Mouse (Mus musculus): Measurements from ENCODE around the gene Adck2.

The Adck2 gene

GRCm38 (mm10) chr6:39557723-39558261, 15.9 kb upstream of the Adck2 start, which contains the start of gene Dennd2a:
Gene Dennd2a, minus strand, starts transcription at chr6:39557867.
- peak; percentile 87 to 89 for DNase-seq (ENCODE audit: low spot score in 2 of 2)

GRCm38 (mm10) chr6:39559276-39559939, 14.3 kb upstream of the Adck2 start:
- no peak for DNase-seq (ENCODE audit: low spot score in 2 of 2)

GRCm38 (mm10) chr6:39562166-39563015, 11.3 kb upstream of the Adck2 start:
- peak; percentile 65 to 79 for DNase-seq (ENCODE audit: low spot score in 2 of 2)

GRCm38 (mm10) chr6:39567528-39567927, 6.1 kb upstream of the Adck2 start:
- no peak for DNase-seq (ENCODE audit: low spot score in 2 of 2)

- no peak for DNase-seq (ENCODE audit: low spot score in 2 of 2)
Observed at GRCm38 (mm10) chr6:39570426-39570825, 3.2 kb upstream of the Adck2 start.

GRCm38 (mm10) chr6:39574555-39574869, 839 bp downstream of the Adck2 start:
- DNase-seq (ENCODE audit: low spot score in 2 of 2): no peak

- no peak for DNase-seq (ENCODE audit: low spot score in 2 of 2)
Observed at GRCm38 (mm10) chr6:39574951-39575350, 1.3 kb downstream of the Adck2 start.

- no peak for DNase-seq (ENCODE audit: low spot score in 2 of 2)
Observed at GRCm38 (mm10) chr6:39579552-39579951, 5.9 kb downstream of the Adck2 start.

GRCm38 (mm10) chr6:39580558-39580957, 6.9 kb downstream of the Adck2 start:
- DNase-seq (ENCODE audit: low spot score in 2 of 2): no peak

- DNase-seq (ENCODE audit: low spot score in 2 of 2): no peak
Observed at GRCm38 (mm10) chr6:39581087-39581784, 7.6 kb downstream of the Adck2 start.

- DNase-seq (ENCODE audit: low spot score in 2 of 2): no peak
Observed at GRCm38 (mm10) chr6:39585517-39585916, 11.8 kb downstream of the Adck2 start, which contains the start of gene Gm42420. Gene Gm42420, plus strand, starts transcription at chr6:39585753.

- no peak for DNase-seq (ENCODE audit: low spot score in 2 of 2)
Observed at GRCm38 (mm10) chr6:39591481-39591880, 17.8 kb downstream of the Adck2 start.

- peak; percentile 90 to 94 for DNase-seq (ENCODE audit: low spot score in 2 of 2)
Observed at GRCm38 (mm10) chr6:39592401-39593214, 18.9 kb downstream of the Adck2 start, which contains the start of gene Ndufb2. Gene Ndufb2, plus strand, starts transcription at chr6:39592574.

GRCm38 (mm10) chr6:39600851-39601250, 27.2 kb downstream of the Adck2 start:
- DNase-seq (ENCODE audit: low spot score in 2 of 2): no peak

- no peak for DNase-seq (ENCODE audit: low spot score in 2 of 2)
Observed at GRCm38 (mm10) chr6:39601828-39602227, 28.2 kb downstream of the Adck2 start.

- no peak for DNase-seq (ENCODE audit: low spot score in 2 of 2)
Observed at GRCm38 (mm10) chr6:39604565-39604964, 30.9 kb downstream of the Adck2 start.

GRCm38 (mm10) chr6:39606056-39606455, 32.4 kb downstream of the Adck2 start:
- no peak for DNase-seq (ENCODE audit: low spot score in 2 of 2)

- DNase-seq (ENCODE audit: low spot score in 2 of 2): no peak
Observed at GRCm38 (mm10) chr6:39606862-39607261, 33.2 kb downstream of the Adck2 start.

- DNase-seq (ENCODE audit: low spot score in 2 of 2): no peak
Observed at GRCm38 (mm10) chr6:39607365-39607764, 33.7 kb downstream of the Adck2 start.

- DNase-seq (ENCODE audit: low spot score in 2 of 2): no peak
Observed at GRCm38 (mm10) chr6:39610207-39610606, 36.5 kb downstream of the Adck2 start.

GRCm38 (mm10) chr6:39611296-39611695, 37.6 kb downstream of the Adck2 start:
- DNase-seq (ENCODE audit: low spot score in 2 of 2): no peak
